Mouse (Mus musculus): Measurements from ENCODE around the gene Arhgef2. TPM values are rescaled to one million over a fixed set of nuclear protein-coding genes. Genes with fewer than 3 reads are reported as not detected.
"Not testable (repeated sequence)": the region's sequence is repeated elsewhere in the genome, so short reads cannot be mapped to it uniquely, and the experiment has no call there.

Arhgef2 gene
- 88.9 to 183 TPM (median 90.0 TPM) in 3 replicates for total RNA-seq (2017)

DNA sequence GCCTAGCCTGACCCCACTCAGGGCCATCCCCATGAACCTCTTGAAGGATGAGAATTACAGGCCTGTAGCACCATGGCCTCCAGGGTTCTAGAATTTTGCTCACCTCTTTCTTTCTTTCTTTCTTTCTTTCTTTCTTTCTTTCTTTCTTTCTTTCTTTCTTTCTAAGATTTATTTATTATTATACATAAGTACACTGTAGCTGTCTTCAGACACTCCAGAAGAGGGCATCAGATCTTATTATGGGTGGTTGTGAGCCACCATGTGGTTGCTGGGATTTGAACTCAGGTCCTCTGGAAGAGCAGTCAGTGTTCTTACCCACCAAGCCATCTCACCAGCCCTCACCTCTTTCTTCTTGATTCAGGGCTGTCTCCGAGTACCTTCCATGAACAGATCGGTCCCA is at the start of gene Arhgef2:
Gene Arhgef2, plus strand, starts transcription at position 301 of the 400 bp plus-strand sequence.
- ATAC-seq (replicated peaks; ENCODE audit: insufficient number of reproducible peaks, low FRiP score, low TSS enrichment, poor library complexity, severe bottlenecking) = not testable (repeated sequence)

DNA sequence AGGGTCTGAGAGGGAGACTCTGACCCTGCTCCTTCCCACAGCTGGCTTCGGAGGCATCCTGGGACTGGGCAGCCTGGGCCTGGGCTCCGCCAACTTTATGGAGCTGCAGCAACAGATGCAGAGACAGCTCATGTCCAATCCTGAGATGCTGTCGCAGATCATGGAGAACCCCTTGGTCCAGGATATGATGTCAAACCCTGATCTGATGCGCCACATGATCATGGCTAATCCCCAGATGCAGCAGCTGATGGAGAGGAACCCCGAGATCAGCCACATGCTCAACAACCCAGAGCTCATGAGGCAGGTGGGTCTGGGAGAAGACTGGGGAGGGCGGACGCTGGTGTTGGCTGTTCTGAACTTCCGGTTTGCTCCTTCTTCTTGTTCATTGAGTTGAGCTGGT is 49.1 kb upstream of the Arhgef2 start:
- ATAC-seq (replicated peaks; ENCODE audit: insufficient number of reproducible peaks, low FRiP score, low TSS enrichment, poor library complexity, severe bottlenecking) = no peak

DNA sequence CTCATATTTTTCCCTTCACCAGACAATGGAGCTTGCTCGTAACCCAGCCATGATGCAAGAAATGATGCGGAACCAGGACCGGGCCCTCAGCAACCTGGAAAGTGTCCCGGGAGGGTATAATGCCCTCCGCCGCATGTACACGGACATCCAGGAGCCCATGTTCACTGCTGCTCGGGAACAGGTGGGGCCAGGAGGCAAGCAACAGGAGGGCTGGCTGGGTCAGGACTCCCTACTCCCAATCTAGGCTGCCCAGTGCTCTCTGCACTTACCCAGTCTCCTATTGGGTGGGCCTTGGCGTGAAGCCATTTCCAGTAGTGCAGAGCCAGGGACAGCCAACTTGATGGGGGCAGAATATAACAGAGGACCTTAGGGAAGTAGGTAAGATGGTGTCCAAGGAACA is 46.2 kb upstream of the Arhgef2 start:
- ATAC-seq (replicated peaks; ENCODE audit: insufficient number of reproducible peaks, low FRiP score, low TSS enrichment, poor library complexity, severe bottlenecking) = no peak

DNA sequence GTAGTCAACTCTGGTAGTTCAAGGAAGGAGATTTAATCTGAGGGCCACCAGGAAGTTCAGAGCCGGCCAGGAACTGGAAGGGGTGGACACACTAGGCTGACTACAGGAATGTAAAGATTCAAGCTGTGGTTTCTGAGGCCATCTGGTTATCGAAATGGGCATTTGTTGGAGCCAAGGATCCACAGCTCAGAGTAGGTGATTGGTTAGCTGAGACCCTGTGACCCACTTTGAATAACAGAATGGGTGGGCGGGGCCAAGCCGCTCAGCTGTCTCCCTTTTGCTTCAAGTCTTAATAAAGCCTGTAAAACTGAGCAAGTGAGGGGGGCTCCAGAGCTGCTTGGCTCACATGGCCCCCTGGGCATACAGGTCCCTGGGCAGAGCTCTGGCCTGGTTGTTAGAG is 43.8 kb upstream of the Arhgef2 start:
- ATAC-seq (replicated peaks; ENCODE audit: insufficient number of reproducible peaks, low FRiP score, low TSS enrichment, poor library complexity, severe bottlenecking) = no peak

- no peak for ATAC-seq (replicated peaks; ENCODE audit: insufficient number of reproducible peaks, low FRiP score, low TSS enrichment, poor library complexity, severe bottlenecking)
Measured at GRCm38 (mm10) chr3:88563442-88563841, 42.3 kb upstream of the Arhgef2 start.

- ATAC-seq (replicated peaks; ENCODE audit: insufficient number of reproducible peaks, low FRiP score, low TSS enrichment, poor library complexity, severe bottlenecking) = no peak
Measured at GRCm38 (mm10) chr3:88563966-88564365, 41.8 kb upstream of the Arhgef2 start.

DNA sequence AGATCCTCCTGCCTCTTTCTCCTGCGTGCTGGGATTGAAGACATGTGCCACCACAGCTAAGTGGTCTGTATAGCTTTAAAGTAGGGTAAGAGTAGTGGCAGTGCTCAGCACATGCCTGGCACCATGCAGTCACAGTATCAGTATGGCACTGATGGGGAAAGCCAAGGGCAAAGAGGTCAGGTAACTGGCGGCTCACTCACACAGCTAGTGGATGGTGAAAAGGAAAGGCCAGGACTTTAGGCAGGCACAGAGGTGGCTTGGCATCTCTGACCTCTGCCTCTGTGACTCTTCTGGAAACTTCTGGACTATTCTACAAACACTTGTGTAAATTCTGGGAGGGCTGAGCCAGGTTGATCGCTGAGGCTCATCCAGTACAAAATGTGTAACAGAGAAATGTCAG is 39.6 kb upstream of the Arhgef2 start:
- ATAC-seq (replicated peaks; ENCODE audit: insufficient number of reproducible peaks, low FRiP score, low TSS enrichment, poor library complexity, severe bottlenecking) = no peak

- no peak for ATAC-seq (replicated peaks; ENCODE audit: insufficient number of reproducible peaks, low FRiP score, low TSS enrichment, poor library complexity, severe bottlenecking)
Measured at GRCm38 (mm10) chr3:88566536-88567061, 39.2 kb upstream of the Arhgef2 start.

- ATAC-seq (replicated peaks; ENCODE audit: insufficient number of reproducible peaks, low FRiP score, low TSS enrichment, poor library complexity, severe bottlenecking) = no peak
Measured at GRCm38 (mm10) chr3:88567892-88568291, 37.9 kb upstream of the Arhgef2 start.

GRCm38 (mm10) chr3:88568615-88569014 is 37.2 kb upstream of the Arhgef2 start:
- no peak for ATAC-seq (replicated peaks; ENCODE audit: insufficient number of reproducible peaks, low FRiP score, low TSS enrichment, poor library complexity, severe bottlenecking)

DNA sequence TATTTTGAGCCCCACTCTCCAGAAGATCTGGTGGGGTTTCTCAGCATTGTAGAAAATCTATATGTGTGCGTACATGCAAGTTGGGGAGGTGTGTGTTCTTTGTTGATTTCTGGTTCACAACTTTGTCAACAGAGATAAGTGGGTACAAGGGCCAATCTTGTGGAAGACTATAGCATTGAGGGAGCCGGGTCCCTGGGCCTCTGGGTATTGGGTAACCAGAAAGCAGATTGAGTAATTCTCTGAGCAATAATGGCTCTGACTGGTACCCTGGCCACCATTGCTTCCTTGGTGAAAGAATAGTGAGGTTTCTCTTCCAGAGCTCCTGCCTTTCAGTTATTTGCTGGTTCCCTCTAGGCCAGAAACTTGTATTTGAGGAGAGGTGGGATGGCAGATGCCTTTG is 36.7 kb upstream of the Arhgef2 start:
- no peak for ATAC-seq (replicated peaks; ENCODE audit: insufficient number of reproducible peaks, low FRiP score, low TSS enrichment, poor library complexity, severe bottlenecking)

DNA sequence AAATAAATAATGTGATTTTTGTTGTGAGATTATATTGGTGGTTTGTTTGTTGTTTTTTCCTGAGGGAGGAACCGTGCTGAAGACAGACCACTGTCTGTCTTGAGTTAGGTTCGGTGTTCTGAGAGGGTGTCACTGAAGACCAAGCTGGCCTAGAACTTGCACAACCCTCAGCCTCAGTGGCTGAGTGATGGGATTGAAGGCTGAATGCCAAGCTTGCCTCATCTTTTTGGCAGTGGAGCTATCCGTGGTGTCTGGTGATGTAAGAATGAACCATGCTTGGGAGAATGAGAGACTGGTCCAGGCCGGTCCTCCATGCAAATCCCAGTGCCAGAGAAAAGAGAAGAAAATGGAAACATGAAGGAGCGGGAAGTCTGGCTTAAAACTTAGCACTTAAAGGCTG is 36.1 kb upstream of the Arhgef2 start:
- no peak for ATAC-seq (replicated peaks; ENCODE audit: insufficient number of reproducible peaks, low FRiP score, low TSS enrichment, poor library complexity, severe bottlenecking)

GRCm38 (mm10) chr3:88570341-88570740 is 35.4 kb upstream of the Arhgef2 start:
- ATAC-seq (replicated peaks; ENCODE audit: insufficient number of reproducible peaks, low FRiP score, low TSS enrichment, poor library complexity, severe bottlenecking) = no peak

DNA sequence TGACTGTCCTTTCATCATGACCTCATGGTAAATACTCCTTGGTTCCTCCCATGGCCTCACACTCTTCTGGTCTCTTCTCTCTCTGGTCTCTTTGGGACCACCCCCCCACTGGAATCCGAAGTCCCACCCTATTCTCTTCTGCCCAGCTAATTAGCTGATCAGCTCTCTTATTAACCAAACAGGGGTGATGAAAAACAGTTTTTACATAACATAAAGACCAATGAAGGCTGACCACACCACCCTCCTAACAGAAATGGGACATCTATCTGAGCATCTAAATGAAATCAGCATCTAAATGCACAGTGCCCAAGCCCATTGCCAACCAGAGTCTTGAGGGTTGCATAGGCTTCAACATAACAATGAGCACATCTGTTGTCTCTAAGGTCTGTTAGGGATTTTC is 33.9 kb upstream of the Arhgef2 start:
- no peak for ATAC-seq (replicated peaks; ENCODE audit: insufficient number of reproducible peaks, low FRiP score, low TSS enrichment, poor library complexity, severe bottlenecking)

DNA sequence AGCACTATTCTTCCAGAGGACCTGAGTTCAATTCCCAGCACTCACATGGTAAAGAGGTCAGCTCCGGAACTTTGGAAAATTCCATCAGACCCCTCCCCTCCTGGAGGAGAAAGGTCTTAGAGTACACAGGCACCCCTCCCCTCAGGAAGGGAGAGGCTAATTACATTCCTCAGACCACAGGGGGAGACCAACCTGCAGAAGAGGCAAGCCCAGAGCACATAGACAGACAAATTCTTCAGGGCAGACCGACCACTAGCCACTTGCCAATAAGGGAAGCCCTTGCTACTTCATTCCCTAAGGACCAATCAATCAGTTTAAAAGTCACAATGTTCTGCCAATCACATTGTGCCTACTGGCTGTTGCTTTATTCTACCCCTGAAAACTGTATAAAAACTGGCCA is 32.9 kb upstream of the Arhgef2 start:
- no peak for ATAC-seq (replicated peaks; ENCODE audit: insufficient number of reproducible peaks, low FRiP score, low TSS enrichment, poor library complexity, severe bottlenecking)

GRCm38 (mm10) chr3:88573810-88574209 is 32.0 kb upstream of the Arhgef2 start:
- ATAC-seq (replicated peaks; ENCODE audit: insufficient number of reproducible peaks, low FRiP score, low TSS enrichment, poor library complexity, severe bottlenecking) = no peak

- ATAC-seq (replicated peaks; ENCODE audit: insufficient number of reproducible peaks, low FRiP score, low TSS enrichment, poor library complexity, severe bottlenecking) = no peak
Measured at GRCm38 (mm10) chr3:88575540-88575939, 30.2 kb upstream of the Arhgef2 start, which contains the start of gene Ssr2. Ssr2 (plus strand) TSS chr3:88575876.

DNA sequence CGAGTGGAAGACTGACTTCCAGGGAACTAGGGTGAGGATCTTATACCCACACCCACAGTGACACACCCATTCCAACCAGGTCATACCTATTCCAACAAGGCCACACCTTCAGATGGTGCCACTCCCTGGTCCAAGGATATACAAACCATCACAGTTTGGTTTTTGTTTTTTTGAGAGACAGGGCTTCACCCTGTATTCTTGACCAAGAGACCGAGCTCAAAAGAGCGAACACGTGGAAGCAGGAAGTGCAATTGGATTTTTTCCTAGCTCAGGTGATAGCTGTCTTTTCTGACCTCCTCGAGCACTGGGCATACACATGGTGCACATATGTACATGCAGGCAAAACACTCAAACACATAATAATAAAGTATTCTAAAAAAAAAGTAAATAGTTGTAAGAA is 27.9 kb upstream of the Arhgef2 start:
- not testable (repeated sequence) for ATAC-seq (replicated peaks; ENCODE audit: insufficient number of reproducible peaks, low FRiP score, low TSS enrichment, poor library complexity, severe bottlenecking)

- ATAC-seq (replicated peaks; ENCODE audit: insufficient number of reproducible peaks, low FRiP score, low TSS enrichment, poor library complexity, severe bottlenecking) = no peak
Measured at GRCm38 (mm10) chr3:88578498-88579424, 27.0 kb upstream of the Arhgef2 start.

GRCm38 (mm10) chr3:88579454-88580117 is 26.2 kb upstream of the Arhgef2 start:
- peak; percentile 98 for ATAC-seq (replicated peaks; ENCODE audit: insufficient number of reproducible peaks, low FRiP score, low TSS enrichment, poor library complexity, severe bottlenecking)

All from monocyte, adult 5-6 weeks (primary cell).